Mouse (Mus musculus): Measurements from ENCODE around the gene Tacc2.

DNA sequence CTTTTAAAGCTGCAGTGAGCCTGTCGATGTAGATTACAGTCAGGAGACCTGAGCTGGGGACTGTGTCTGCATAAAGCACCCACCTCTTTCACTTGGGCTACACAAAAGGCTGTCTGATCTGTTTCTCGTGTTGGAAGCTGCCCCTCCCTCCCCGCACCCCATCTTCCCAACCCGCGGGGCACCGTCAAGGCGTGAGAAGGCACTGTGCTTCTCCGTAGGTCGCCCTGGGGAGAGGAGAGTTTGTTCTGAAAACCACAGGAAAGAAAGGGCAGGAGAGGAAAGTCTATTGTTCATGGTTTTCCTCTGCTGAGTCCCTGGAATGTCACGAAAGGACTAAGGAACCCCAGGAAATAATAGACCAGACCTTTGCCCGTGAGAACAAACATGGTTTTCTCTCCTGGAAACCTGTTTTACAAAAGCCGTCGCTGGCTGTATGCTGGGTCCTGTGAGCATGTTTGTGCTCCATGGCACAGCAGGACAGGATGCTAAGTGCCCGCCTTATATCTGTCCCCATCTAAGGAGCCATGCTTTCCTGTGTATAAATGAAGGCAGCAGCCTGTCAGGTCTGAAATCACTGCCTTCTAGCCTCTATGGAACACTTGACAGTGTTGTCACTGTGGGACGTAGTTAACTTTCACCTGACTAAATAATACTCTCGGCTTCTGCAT is 142.8 kb downstream of the Tacc2 start:
- TF ChIP-seq POLR2A (IDR thresholded peaks at IDR 0.05; ENCODE audit: low read depth, low read length) = no peak
- no peak for TF ChIP-seq CTCF (IDR thresholded peaks at IDR 0.05; ENCODE audit: borderline replicate concordance, insufficient read depth, low read length)

Data from embryonic fibroblast, embryonic 13.5 days (primary cell).